Mouse (Mus musculus): ENCODE data around the gene Ccdc159.

The Ccdc159 gene

GRCm38 (mm10) chr9:21962010-21962409 is 34.7 kb downstream of the Ccdc159 start:
- no peak for DNase-seq

DNA sequence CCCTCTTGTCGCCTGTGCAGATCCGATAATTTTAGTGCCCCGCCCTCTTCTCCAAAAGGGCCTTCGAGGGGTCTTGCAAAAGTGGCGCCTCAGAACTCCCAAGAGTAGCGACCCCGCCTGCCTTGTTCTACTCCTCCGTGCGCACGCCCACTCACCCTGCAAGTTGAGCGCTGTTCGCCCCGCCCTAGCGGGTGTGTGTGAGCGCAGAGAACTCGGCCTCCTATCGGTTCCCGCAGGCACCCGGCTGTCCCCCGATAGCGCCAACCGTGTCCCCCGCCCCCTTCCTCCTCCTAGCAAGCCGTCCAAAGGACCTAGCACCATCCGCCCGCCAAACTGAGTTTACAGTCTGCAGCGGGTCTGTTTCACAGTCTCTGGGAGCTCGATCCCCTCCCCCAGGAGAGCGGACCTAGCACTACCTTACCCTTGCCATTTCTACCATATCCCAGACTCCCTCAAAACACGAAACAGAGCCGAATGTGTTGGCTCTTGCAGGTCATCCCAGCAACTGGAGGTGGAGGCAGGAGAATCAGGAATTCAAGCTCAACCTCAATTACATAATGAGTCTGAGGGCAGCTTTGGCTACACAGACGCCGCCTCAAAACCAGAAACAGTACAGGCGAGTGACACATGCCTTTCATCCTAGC is 35.3 kb downstream of the Ccdc159 start:
- peak; percentile 25 to 39 for DNase-seq

GRCm38 (mm10) chr9:21963417-21963816 is 36.1 kb downstream of the Ccdc159 start, which contains the start of gene Epor:
Epor (minus strand) TSS chr9:21963506.
- DNase-seq = no peak

DNA sequence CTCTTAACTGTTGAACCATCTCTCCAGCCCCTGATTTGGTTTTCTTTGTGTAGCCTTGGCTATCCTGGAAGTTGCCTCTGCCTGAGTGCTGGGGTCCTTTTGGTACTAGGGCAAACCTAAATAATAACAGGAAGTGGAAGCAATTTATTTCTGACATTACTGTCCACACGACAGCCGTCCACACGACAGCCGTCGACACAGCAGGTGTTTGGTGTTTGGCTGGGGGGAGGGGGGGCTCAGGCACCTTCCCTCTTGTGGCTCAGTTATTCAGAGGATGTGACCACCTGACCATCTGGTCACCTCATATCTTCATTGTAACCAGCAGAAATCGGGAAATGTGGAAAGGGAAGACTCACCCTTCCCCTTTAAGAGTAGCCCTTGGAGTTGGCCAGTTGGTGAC is 41.6 kb downstream of the Ccdc159 start:
- DNase-seq = no peak

DNA sequence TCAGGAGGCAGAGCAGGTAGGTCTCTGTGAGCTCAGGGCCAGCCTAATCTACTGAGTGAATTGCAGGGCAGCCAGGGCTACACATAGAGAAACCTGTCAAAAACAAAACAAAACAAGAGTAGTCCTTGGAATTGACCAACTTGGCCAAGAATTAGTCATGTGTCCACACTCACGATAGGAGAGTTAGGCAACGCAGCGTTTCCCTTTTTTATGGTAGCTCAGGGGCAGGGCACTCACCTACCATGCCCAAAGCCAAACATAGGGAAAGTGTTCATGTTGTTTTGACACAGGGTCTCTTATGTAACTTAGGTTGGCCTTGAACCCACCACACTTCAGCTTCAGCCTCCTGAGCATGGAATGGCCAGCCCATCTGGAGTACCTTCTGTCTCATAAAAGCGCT is 42.0 kb downstream of the Ccdc159 start:
- no peak for DNase-seq

GRCm38 (mm10) chr9:21976626-21977175 is 49.4 kb downstream of the Ccdc159 start:
- no peak for DNase-seq

GRCm38 (mm10) chr9:21977331-21977730 is 50.1 kb downstream of the Ccdc159 start:
- DNase-seq = no peak

DNA sequence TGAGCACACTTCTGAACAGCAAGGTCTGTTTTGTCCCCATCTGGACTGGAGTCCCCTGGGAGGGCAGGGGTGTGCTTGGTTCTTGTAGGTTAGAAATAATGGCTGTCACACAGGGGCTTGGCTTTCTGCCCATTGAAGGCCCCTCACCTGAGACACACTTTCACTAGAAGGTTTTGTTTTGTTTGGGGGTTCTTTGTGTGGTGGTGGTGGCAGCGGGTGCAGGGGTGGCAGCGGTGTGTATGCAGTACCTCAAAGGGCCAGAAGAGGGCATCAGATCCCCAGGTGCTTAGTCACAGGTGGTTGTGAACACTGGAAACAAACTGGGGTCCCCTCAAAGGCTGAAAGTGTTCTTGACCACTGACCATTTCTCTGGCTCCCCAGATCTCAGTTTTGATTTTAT is 50.7 kb downstream of the Ccdc159 start:
- DNase-seq = peak in 1 of 2 experiments; percentile 55

DNA sequence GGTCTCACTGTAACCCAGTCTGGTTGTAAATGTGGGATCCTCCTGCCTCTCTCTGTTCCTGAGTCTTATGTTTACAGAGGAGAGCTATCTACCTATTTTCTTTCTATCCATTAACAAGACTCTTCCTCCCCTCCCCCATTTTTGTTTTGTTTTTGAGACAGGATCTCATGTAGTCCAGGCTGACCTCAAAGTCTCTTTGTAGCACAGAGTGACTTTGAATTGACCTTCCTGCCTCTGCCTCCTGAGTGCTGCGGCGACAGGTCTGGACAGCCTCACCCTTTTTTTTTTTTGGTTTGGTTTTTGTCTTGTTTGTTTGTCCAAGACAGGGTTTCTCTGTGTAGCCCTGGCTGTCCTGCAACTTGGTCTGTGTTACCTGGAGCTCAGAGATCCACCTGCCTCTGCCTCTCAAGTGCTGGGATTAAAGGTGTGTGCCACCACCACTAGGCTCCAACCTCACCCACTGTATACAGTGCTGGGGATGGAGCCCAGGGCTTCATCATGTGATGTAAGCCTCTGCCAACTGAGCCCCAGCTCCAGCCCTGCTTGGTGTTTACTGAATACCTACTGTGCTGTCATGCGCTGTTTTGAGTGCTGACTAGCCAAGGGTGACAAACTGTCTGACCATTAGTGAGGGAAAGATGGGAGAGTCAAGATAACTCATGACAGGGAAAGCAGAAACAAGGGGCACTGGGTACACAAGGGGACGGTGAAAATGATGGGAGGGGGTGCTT is 51.3 kb downstream of the Ccdc159 start:
- no peak for DNase-seq

- DNase-seq = no peak
Observed at GRCm38 (mm10) chr9:21983911-21984310, 56.6 kb downstream of the Ccdc159 start.

Data from spleen, adult 18-20 months (tissue).